Mouse (Mus musculus) fat pad, adult 2 months (tissue): ENCODE data around the gene Ggps1.

Experiments
- DNase-seq: peaks from one replicate; pipeline ENCODE4 v3.0.0-alpha.2; 2011; ENCODE audit warnings: low read depth, low spot score; ENCODE audit errors: extremely low read depth

Ggps1 gene

GRCm38 (mm10) chr13:14063013-14063941 is at the start of gene Ggps1, which contains the start of gene Arid4b:
Gene Ggps1, minus strand, starts transcription at chr13:14063488.
Gene Arid4b, plus strand, starts transcription at chr13:14063232.
- peak; percentile 98 for DNase-seq

- no peak for DNase-seq
Observed at GRCm38 (mm10) chr13:14111146-14111545, 47.9 kb upstream of the Ggps1 start.

GRCm38 (mm10) chr13:14110154-14110873 is 47.0 kb upstream of the Ggps1 start:
- no peak for DNase-seq

GRCm38 (mm10) chr13:14103026-14103425 is 39.7 kb upstream of the Ggps1 start:
- DNase-seq: no peak

- DNase-seq: no peak
Observed at GRCm38 (mm10) chr13:14088669-14089068, 25.4 kb upstream of the Ggps1 start.

GRCm38 (mm10) chr13:14075326-14075725 is 12.0 kb upstream of the Ggps1 start:
- DNase-seq: no peak

- DNase-seq: no peak
Observed at GRCm38 (mm10) chr13:14074371-14074770, 11.1 kb upstream of the Ggps1 start.

GRCm38 (mm10) chr13:14069291-14069690 is 6.0 kb upstream of the Ggps1 start:
- no peak for DNase-seq

- no peak for DNase-seq
Observed at GRCm38 (mm10) chr13:14068035-14068434, 4.7 kb upstream of the Ggps1 start.

- no peak for DNase-seq
Observed at GRCm38 (mm10) chr13:14065701-14066100, 2.4 kb upstream of the Ggps1 start.

- no peak for DNase-seq
Observed at GRCm38 (mm10) chr13:14065028-14065380, 1.7 kb upstream of the Ggps1 start.

GRCm38 (mm10) chr13:14064341-14065027 is 1.2 kb upstream of the Ggps1 start:
- no peak for DNase-seq

- DNase-seq: no peak
Observed at GRCm38 (mm10) chr13:14063942-14064271, 619 bp upstream of the Ggps1 start.

GRCm38 (mm10) chr13:14062209-14063012 is 877 bp downstream of the Ggps1 start:
- no peak for DNase-seq

- DNase-seq: peak; percentile 58
Observed at GRCm38 (mm10) chr13:14059582-14059981, 3.7 kb downstream of the Ggps1 start.

GRCm38 (mm10) chr13:14056801-14057200 is 6.5 kb downstream of the Ggps1 start:
- DNase-seq: no peak

- DNase-seq: no peak
Observed at GRCm38 (mm10) chr13:14049878-14050277, 13.4 kb downstream of the Ggps1 start.

GRCm38 (mm10) chr13:14044521-14044920 is 18.8 kb downstream of the Ggps1 start:
- DNase-seq: no peak

GRCm38 (mm10) chr13:14043851-14044250 is 19.4 kb downstream of the Ggps1 start:
- no peak for DNase-seq

- peak; percentile 98 for DNase-seq
Observed at GRCm38 (mm10) chr13:14040186-14040585, 23.1 kb downstream of the Ggps1 start.
